Mouse (Mus musculus) limb, embryonic 12.5 days (tissue): ENCODE measurements around the gene Hook2. TPM values are rescaled to one million over a fixed set of nuclear protein-coding genes. Genes with fewer than 3 reads are reported as not detected.

ENCODE experiments used
- ATAC-seq: fragments of 200-750 bp; cut with Nextera tagmentation; 2 replicates; pipeline ENCODE4 v1.8.0; 2017; ENCODE audit warnings: low read depth, moderate TSS enrichment; ENCODE audit not compliant: insufficient number of reproducible peaks, insufficient read depth, low FRiP score, low TSS enrichment
- H3K27ac ChIP-seq: fragments of 300-500 bp; sonication (generic); 2 replicates; pipeline ENCODE4 v1.5.1; 2016; ENCODE audit warnings: mild to moderate bottlenecking, moderate library complexity
- H3K27me3 ChIP-seq: fragments of 300-500 bp; sonication (generic); 2 replicates; pipeline ENCODE4 v1.6.1; 2016; ENCODE audit warnings: mild to moderate bottlenecking, moderate library complexity
- H3K36me3 ChIP-seq: fragments of 300-500 bp; sonication (generic); 2 replicates; pipeline ENCODE4 v1.6.1; 2016; ENCODE audit warnings: mild to moderate bottlenecking, moderate library complexity
- H3K4me1 ChIP-seq: fragments of 300-500 bp; sonication (generic); replicated peaks from 2 replicates; pipeline ENCODE4 v1.6.1; 2016
- H3K4me2 ChIP-seq: fragments of 300-500 bp; sonication (generic); 2 replicates; pipeline ENCODE4 v1.6.1; 2016; ENCODE audit warnings: mild to moderate bottlenecking, moderate library complexity
- H3K4me3 ChIP-seq: fragments of 300-500 bp; sonication (generic); replicated peaks from 2 replicates; pipeline ENCODE4 v1.5.1; 2016; ENCODE audit warnings: mild to moderate bottlenecking
- H3K9ac ChIP-seq: fragments of 300-500 bp; sonication (generic); replicated peaks from 2 replicates; pipeline ENCODE4 v1.6.1; 2016; ENCODE audit warnings: mild to moderate bottlenecking, moderate library complexity
- H3K9me3 ChIP-seq: fragments of 300-500 bp; sonication (generic); 2 replicates; pipeline ENCODE4 v1.6.1; 2016; ENCODE audit warnings: mild to moderate bottlenecking, moderate library complexity
- WGBS: fragments of 180-500 bp; shearing (Covaris S2); methylation state at CpG from one replicate; pipeline ENCODE4 v1.1.7; 2016; 5-methylcytosine and 5-hydroxymethylcytosine counted together
- polyA plus RNA-seq: library from polyadenylated mRNA; unstranded; fragments of >200 nt; fragmentation: Nextera tagmentation; extraction: Ambion mirVana; gene quantifications from 2 replicates; pipeline ENCODE4 v1.2.1, GENCODE M21; 2016

Hook2 gene
- polyA plus RNA-seq: 19.3 and 19.7 TPM in 2 replicates

DNA sequence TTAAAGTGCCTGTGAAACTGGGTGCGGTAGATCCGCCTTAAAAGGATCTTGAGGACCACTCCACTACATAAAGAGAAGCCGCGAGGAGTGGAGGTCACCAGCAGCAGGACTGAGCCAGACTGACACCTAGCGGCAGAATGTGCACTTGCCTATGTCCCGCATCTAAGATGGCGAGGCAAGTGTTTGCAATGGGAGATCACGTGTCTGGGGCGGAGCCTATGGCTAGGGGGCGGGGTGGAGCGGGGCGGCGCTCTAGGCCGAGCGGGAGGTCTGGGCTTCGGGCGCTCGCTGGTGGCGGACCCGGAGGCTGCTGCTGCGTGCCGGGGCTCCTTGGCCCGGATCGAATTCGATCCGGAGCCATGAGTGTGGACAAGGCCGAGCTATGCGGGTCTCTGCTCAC is at the start of gene Hook2:
Gene Hook2 (plus strand): TSS at position 255 of the 400 bp plus-strand sequence.
- Histone ChIP-seq H3K27ac (peak within 1 kb of the TSS; percentile 57; the same call in 1 of the 2 replicates), H3K9me3 (no peaks in the 10 kb centered on the region), H3K9ac (peak within 1 kb of the TSS; percentile 66), H3K4me3 (peak within 1 kb of the TSS; percentile 61), H3K4me2 (peak within 1 kb of the TSS; percentile 82), H3K4me1 (peaks cover 24% of the 10 kb centered on the region), H3K27me3 (peaks cover 32% of the 10 kb centered on the region), H3K36me3 (no peaks in the 10 kb centered on the region; the same call in 1 of the 2 replicates)
- under 1% methylated on average over 28 of the region's 28 CpGs for WGBS
- ATAC-seq: peak; percentile 88

DNA sequence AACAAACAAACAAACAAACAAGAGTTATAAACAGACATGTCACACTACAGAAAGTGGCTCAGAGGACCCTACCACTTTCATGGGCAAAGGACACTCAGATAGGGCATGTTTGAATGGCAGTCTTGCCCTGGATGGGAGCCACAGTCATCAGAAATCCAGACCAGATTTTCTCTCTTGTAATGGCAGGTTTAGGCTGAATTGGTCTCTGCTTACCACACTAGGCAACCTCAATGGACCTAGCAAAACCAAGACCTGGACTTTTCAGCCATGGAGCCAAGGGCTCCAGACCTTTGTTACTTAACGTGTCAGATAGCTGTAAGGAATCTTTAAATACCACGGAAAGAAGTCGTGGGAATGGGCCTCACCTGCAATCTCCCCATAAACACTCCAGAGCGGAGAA is 46.7 kb upstream of the Hook2 start:
- Histone ChIP-seq H3K9me3 (no peaks in the 10 kb centered on the region), H3K27me3 (peaks cover 91% of the 10 kb centered on the region), H3K9ac (no peak overlapping the region), H3K4me2 (no peak overlapping the region), H3K4me1 (peaks cover 11% of the 10 kb centered on the region), H3K27ac (no peak overlapping the region), H3K36me3 (no peaks in the 10 kb centered on the region), H3K4me3 (no peak overlapping the region)
- WGBS: 18% methylated on average over 4 of the region's 4 CpGs
- no peak for ATAC-seq

DNA sequence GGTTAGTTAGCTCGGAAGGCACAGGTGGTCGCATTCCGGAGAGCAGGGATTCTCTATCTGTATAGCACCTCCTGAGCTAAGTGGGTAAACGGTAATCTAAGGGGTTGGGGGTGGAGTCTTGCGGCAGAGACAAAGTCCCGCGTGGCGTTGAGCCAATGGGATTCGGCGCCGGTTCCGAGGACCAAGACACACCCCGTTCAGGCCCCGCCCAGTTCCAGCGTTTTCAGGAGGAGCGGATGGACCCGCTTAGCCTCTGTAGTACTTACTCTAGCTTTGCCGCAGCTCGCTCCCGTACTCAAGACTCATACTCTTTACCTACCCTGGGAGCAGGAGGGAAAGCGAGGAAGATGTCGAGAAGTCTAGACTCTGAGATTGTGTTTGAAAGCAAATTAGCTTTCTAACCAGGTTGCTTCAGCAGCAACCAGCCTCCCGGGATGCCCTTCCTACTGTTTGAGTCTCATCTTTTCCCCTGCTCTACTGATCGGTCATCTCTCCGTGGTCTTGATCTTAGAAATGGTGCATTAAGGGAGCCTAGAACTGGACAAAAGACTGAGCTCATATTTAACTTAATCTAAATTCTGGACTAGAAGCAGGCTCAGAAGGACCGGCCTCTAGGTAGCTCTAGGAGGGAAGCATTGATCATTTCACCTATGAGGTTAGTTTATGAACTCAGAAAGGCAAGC is 45.8 kb upstream of the Hook2 start:
- peaks cover 89% of the 10 kb centered on the region for H3K27me3 ChIP-seq
- H3K4me2 ChIP-seq: peak overlapping the region; percentile 30
- no peak for ATAC-seq
- H3K4me3 ChIP-seq: peak overlapping the region; percentile 47; the same call in 1 of the 2 replicates
- H3K9ac ChIP-seq: no peak overlapping the region
- no peak overlapping the region for H3K27ac ChIP-seq
- no peaks in the 10 kb centered on the region for H3K36me3 ChIP-seq
- peaks cover 11% of the 10 kb centered on the region for H3K4me1 ChIP-seq
- no peaks in the 10 kb centered on the region for H3K9me3 ChIP-seq
- 3% methylated on average over 26 of the region's 26 CpGs for WGBS

DNA sequence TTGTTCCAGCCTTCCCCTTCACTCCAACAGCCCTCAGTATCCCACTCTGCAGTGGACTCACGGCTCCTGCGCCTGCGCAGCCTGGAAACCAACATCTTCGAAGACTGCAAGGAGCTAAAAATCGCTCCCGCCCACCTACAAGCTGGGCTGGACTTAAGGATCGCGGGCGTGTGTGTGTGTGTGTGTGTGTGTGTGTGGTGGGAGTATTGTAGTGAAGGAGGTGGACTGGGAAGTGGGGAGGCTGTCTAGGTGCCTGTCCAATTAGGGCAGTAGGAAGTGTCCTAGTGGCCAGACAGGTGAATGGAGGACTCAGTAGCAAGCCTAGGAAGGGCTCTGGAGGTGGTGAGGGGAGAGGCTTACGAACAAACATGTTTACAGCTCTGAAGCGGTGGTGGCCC is 45.2 kb upstream of the Hook2 start:
- Histone ChIP-seq H3K4me3 (peak overlapping the region; percentile 47), H3K9me3 (no peaks in the 10 kb centered on the region), H3K4me2 (peak overlapping the region; percentile 86), H3K4me1 (peaks cover 11% of the 10 kb centered on the region), H3K36me3 (no peaks in the 10 kb centered on the region), H3K9ac (no peak overlapping the region), H3K27me3 (peaks cover 91% of the 10 kb centered on the region), H3K27ac (no peak overlapping the region)
- peak; percentile 24; the same call in 1 of the 2 replicates for ATAC-seq
- 6% methylated on average over 11 of the region's 11 CpGs for WGBS

DNA sequence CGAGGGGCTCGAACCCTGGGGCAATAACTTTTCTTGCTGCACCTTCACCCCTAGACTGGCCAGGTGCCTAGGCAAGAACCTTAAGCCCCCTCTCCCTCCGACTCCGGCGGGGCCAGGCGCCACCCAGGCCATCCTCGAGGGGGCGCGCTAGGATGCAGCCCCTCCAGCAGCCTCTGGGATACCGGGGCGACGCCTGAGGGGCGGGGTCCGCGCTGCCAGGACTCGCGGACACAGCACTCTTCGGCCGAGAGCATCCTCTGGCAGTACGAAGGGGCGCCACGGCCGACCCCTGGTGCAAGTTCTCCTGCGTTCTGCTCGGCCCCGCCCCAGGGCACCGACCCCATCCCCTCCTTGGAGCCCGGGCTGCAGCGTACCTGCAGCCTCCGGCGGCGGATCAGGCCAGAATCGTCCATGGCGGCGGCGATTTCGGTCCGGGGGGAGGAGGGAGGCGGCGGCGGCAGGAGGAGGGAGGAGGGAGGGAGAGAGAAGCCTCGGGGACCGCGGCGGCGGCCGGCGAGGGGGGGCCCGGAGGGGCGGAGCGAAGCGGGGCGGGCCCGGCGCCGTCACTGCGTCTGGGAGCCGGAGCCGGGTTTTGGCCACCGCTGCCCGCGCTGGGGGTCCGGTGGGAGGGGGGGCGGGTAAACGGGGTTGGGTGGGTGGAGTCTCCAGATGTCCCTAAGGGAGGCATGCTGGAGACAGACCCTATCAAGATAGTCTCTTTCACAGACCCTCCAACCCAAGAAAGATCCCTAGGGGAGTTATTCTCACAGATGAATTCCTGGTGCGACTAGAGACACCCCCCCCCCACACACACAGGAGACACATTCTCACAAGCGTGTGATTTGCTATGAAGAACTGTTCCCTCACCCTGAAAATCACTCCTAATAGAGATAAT is 44.5 kb upstream of the Hook2 start:
- Histone ChIP-seq H3K4me3 (peak overlapping the region; percentile 47), H3K36me3 (no peaks in the 10 kb centered on the region), H3K9me3 (no peaks in the 10 kb centered on the region), H3K27me3 (peaks cover 91% of the 10 kb centered on the region), H3K4me2 (peak overlapping the region; percentile 86), H3K4me1 (peaks cover 11% of the 10 kb centered on the region), H3K9ac (peak overlapping the region; percentile 34; the same call in 1 of the 2 replicates), H3K27ac (no peak overlapping the region)
- 1% methylated on average over 50 of the region's 67 CpGs for WGBS
- no peak; the same call in 1 of the 2 replicates for ATAC-seq

DNA sequence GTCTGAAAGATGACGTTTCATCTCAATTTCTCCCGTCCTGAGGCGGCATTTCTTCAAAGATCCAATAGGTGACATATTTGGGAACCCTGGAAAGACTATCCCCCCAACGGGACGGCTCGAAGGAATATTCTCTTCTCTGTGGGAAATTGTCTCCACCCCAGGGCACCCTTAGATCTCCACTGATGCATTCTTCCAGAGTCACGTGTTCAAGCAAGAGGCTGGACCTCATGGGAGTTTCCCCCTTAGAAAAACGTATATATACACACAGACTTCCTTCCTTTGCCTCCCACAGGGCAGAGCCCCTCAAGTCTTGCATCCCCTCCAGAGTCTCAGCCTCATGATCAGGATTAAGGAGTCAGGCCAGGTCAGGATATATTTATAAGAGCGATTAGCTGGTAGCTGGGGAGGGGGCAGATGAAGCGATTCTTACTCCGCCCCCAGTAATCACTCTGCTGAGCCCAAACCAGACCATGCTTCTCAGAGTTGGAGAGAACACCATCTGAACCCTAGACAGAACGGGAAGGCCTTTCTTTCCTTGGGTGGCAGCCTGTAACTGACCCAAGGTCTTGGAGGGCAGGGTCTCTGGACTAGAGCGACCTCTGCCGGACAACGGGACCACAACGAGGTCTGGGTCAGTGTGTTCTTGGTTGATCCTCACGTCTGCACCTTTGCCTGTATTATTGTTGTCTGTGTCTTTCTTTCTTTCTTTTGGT is 43.7 kb upstream of the Hook2 start, which contains the start of gene Rtbdn:
Gene Rtbdn (plus strand): TSS at position 464 of the 713 bp plus-strand sequence.
- Histone ChIP-seq H3K27ac (no peak within 1 kb of the TSS), H3K4me3 (peak within 1 kb of the TSS; percentile 47), H3K9me3 (no peaks in the 10 kb centered on the region), H3K4me1 (peaks cover 11% of the 10 kb centered on the region), H3K36me3 (no peaks in the 10 kb centered on the region), H3K4me2 (peak within 1 kb of the TSS; percentile 86), H3K27me3 (peaks cover 89% of the 10 kb centered on the region), H3K9ac (peak within 1 kb of the TSS; percentile 34; the same call in 1 of the 2 replicates)
- ATAC-seq: no peak
- WGBS: 10% methylated on average over 17 of the region's 17 CpGs

DNA sequence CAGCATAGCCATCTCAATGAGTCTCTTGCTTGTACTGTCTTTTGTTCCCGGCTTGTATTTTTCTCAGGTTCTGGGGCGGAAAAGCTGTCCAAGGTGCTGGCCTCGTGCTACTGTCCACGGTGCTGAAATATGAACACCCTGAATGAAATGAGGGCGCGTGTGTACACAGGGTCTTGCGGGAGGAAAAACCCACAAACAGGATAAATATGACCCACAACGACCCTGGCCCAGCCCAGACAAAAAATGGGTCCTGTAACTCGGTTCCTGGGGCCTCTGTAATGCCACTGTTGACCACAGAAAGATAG is 43.2 kb upstream of the Hook2 start:
- Histone ChIP-seq H3K27me3 (peaks cover 90% of the 10 kb centered on the region), H3K27ac (no peak overlapping the region), H3K36me3 (no peaks in the 10 kb centered on the region), H3K4me1 (peaks cover 11% of the 10 kb centered on the region), H3K4me2 (no peak overlapping the region), H3K9ac (no peak overlapping the region), H3K9me3 (no peaks in the 10 kb centered on the region), H3K4me3 (no peak overlapping the region)
- 13% methylated on average over 9 of the region's 9 CpGs for WGBS
- ATAC-seq: no peak

DNA sequence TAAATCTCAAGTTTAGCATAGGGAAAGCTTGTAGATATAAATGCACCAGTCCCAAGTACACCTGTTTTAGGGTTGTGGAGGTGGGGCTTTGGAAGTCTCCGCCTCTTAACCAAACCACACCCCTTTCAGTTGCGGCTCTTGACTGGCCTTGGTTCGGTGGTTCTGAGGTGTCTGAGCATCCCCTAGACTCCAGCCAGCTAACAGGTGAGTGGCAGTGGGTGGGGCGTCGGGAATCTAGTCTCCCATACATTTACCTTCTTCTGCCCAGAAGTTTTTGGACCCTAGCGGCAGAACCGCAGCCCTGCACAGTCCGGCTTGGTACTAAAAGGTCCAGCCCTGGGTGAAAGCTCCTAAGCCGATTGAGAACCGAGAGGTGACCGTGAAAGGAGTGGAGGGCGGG is 40.6 kb upstream of the Hook2 start:
- peaks cover 83% of the 10 kb centered on the region for H3K27me3 ChIP-seq
- H3K9me3 ChIP-seq: 0 out of 2 replicates have a peak, but pooled peaks cover 3% of the 10 kb centered on the region
- H3K36me3 ChIP-seq: no peaks in the 10 kb centered on the region
- H3K4me2 ChIP-seq: no peak overlapping the region
- H3K9ac ChIP-seq: no peak overlapping the region
- peaks cover 11% of the 10 kb centered on the region for H3K4me1 ChIP-seq
- no peak overlapping the region for H3K4me3 ChIP-seq
- 19% methylated on average over 12 of the region's 12 CpGs for WGBS
- no peak for ATAC-seq
- no peak overlapping the region for H3K27ac ChIP-seq

DNA sequence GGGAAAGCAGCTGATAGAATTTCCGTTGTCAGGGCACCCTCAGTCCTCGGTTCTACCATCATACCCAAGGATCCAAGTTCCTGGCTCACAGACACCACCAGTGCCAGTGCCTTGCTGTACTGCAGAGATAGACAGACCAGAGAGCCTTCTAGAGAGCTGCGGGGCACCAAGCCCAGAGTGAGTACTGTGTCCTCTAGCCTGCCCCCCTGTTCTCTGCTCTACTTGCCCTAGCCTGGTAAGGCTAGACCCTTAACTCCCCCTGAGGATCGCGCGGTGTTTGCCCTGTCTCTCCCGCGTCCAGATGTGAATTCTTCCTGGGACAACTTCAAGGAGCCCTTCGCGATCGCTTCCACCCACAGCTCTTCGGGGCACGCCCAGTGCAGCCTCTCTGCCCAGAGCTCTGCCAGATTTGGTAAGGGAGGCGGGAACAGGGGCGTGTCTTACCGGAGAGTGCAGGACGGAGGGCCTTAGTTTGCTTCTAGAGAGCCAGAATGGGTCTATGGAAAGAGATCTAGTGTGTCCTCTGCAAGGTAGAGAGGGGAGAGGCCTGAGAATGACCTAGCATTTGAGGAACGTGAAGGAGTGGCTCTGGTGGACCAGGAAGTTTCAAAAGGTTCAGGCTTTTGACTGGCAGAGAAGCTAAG is 37.7 kb upstream of the Hook2 start:
- no peak for ATAC-seq
- 7% methylated on average over 18 of the region's 18 CpGs for WGBS

DNA sequence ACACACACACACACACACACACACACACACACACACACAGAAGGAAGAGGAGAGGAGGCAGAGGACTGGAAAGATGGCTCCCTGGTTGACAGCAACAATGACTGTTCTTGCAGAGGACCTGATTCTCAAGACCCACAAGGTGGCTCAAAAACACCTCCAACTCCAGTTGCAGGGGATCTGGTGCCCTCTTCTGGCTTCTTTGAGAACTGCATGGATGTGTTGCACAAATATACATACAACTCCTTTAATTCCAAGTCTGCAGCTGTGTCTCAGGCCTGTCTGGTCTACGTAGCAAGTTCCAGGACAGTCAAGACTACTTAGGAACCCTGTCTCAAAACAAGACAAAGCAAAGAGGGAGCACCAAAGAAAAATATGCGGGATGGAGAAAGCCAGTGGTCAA is 33.6 kb upstream of the Hook2 start:
- H3K27ac ChIP-seq: no peak overlapping the region
- H3K4me2 ChIP-seq: no peak overlapping the region
- H3K27me3 ChIP-seq: peaks cover 20% of the 10 kb centered on the region
- H3K4me3 ChIP-seq: no peak overlapping the region
- ATAC-seq: no peak
- H3K36me3 ChIP-seq: peaks cover 48% of the 10 kb centered on the region
- 60% methylated on average over 2 of the region's 2 CpGs for WGBS
- no peaks in the 10 kb centered on the region for H3K4me1 ChIP-seq
- 0 out of 2 replicates have a peak, but pooled peaks cover 3% of the 10 kb centered on the region for H3K9me3 ChIP-seq
- H3K9ac ChIP-seq: no peak overlapping the region

More for the DNA sequence above, 37.7 kb upstream of the Hook2 start:
- no peaks in the 10 kb centered on the region for H3K4me1 ChIP-seq
- H3K9ac ChIP-seq: no peak overlapping the region
- no peak overlapping the region for H3K4me3 ChIP-seq
- no peak overlapping the region for H3K27ac ChIP-seq
- H3K9me3 ChIP-seq: 0 out of 2 replicates have a peak, but pooled peaks cover 3% of the 10 kb centered on the region
- peaks cover 13% of the 10 kb centered on the region for H3K36me3 ChIP-seq
- H3K4me2 ChIP-seq: no peak overlapping the region
- H3K27me3 ChIP-seq: peaks cover 56% of the 10 kb centered on the region
